Mouse (Mus musculus): ENCODE results near the gene Tas2r120.
"Not testable (repeated sequence)": the region's sequence is repeated elsewhere in the genome, so short reads cannot be mapped to it uniquely, and the experiment has no call there.

Gene Tas2r120

GRCm38 (mm10) chr6:132656653-132657052 is at the start of gene Tas2r120:
Gene Tas2r120, plus strand, starts transcription at chr6:132656953.
- no peak for DNase-seq

GRCm38 (mm10) chr6:132649399-132649798 is 7.4 kb upstream of the Tas2r120 start:
- no peak for DNase-seq

GRCm38 (mm10) chr6:132651426-132651825 is 5.3 kb upstream of the Tas2r120 start, which contains the start of gene A630073D07Rik:
Gene A630073D07Rik, minus strand, starts transcription at chr6:132651526.
- DNase-seq = no peak

DNA sequence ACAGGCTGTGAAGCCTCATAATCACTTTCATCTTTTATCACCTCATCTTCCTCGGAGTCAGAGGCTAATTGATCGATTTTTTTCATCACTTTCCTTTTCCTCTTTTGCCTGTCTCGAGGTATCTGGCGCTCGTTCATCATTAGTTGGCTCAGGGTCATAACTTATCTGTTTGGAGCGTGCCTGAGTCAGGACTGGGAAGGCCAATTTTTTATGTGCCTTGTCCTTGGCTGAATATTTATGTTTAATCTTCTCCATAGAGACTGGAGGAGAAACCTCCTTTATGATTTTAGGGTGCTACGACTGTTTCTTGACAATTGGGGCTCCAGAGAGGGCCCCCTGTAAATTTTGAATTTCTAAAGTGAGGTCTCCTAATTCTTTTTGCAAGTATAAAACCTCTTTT is 34.8 kb downstream of the Tas2r120 start:
- DNase-seq = not testable (repeated sequence)

GRCm38 (mm10) chr6:132700907-132701306 is 44.2 kb downstream of the Tas2r120 start, which contains the start of gene Tas2r121:
Gene Tas2r121, minus strand, starts transcription at chr6:132701007.
- DNase-seq = no peak
